Mouse (Mus musculus) layer of hippocampus, postnatal 14 days (tissue): Measurements from ENCODE around the gene Slc39a11. TPM values are rescaled to one million over a fixed set of nuclear protein-coding genes. Genes with fewer than 3 reads are reported as not detected.
"Not testable (repeated sequence)": the region's sequence is repeated elsewhere in the genome, so short reads cannot be mapped to it uniquely, and the experiment has no call there.

Experiments used
- DNase-seq, 2 experiments: peaks; one replicate each; pipeline ENCODE4 v3.0.0; 2021 to 2022; ENCODE audit warnings: low spot score in 2 of 2, mixed read lengths in 1 of 2
- total RNA-seq, 2 experiments: library from RNA; stranded (reverse); gene quantifications; 2 replicates each; pipeline ENCODE4 v1.2.3; 2021

The Slc39a11 gene
- total RNA-seq, 2 experiments from 2014 or later, result 22.0 to 27.0 TPM

GRCm38 (mm10) chr11:113668857-113669256 lies 19.0 kb upstream of the Slc39a11 start:
- no peak for DNase-seq

- DNase-seq, result no peak
Observed at GRCm38 (mm10) chr11:113667704-113668103, 17.8 kb upstream of the Slc39a11 start.

GRCm38 (mm10) chr11:113667122-113667521 lies 17.2 kb upstream of the Slc39a11 start:
- no peak for DNase-seq

- DNase-seq, result no peak
Observed at GRCm38 (mm10) chr11:113666648-113667047, 16.8 kb upstream of the Slc39a11 start.

DNA sequence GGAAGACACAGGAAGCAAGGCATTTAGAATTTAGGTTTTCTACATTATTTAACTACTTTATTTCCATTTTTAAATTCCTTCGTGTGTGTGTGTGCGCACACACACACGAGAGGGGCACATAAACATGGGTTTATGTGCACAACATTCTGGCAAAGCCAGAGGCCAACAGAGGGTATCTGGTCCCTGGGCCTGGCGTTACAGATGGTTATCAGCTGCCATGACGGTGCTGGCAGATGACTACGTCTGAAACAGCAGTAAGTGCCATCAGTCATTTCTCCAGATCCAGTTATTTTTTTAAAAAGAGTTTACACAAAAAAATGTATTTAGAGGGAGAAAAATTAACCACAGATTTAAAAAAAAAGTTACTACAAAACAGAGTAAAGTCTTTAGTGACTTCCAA lies 16.3 kb upstream of the Slc39a11 start:
- no peak for DNase-seq

GRCm38 (mm10) chr11:113664279-113664678 lies 14.4 kb upstream of the Slc39a11 start:
- DNase-seq, result no peak

- DNase-seq, result no peak
Observed at GRCm38 (mm10) chr11:113661835-113662351, 12.0 kb upstream of the Slc39a11 start.

DNA sequence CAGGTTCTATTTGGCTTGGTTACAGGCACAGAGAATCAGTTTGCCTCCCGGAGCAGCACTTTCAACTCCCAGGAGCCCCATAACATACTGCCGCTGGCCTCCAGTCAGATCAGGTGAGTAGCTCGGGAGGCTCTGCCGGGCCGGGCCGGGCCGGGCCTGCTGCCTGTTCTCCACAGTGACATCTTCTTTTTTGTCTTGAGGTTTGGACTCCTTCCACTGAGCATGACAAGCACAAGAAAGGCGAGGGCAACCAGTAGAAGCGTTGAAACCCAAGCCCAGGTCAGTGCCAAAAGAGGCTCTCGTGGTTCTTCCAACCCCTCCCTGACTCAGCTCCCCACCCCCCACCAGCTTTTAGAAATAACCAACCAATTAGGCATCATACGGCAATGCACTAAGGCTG lies 11.1 kb upstream of the Slc39a11 start:
- DNase-seq, result no peak

DNA sequence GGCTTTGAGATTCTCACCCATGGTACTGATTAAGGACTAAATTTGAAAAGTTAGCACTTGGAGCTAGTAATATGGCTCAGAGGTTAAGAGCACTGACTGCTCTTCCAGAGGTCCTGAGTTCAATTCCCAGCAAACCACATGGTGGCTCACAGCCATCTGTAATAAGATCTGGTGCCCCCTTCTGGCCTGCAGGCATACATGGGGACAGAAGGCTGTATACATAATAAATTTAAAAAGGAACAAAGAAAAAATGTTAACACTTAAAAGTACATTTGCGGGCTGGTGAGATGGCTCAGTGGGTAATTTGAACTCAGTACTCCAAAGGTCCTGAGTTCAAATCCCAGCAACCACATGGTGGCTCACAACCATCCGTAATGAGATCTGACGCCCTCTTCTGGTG lies 10.3 kb upstream of the Slc39a11 start:
- DNase-seq, result not testable (repeated sequence)

- DNase-seq, result no peak
Observed at GRCm38 (mm10) chr11:113658763-113659162, 8.9 kb upstream of the Slc39a11 start.

- no peak for DNase-seq
Observed at GRCm38 (mm10) chr11:113658319-113658718, 8.4 kb upstream of the Slc39a11 start.

DNA sequence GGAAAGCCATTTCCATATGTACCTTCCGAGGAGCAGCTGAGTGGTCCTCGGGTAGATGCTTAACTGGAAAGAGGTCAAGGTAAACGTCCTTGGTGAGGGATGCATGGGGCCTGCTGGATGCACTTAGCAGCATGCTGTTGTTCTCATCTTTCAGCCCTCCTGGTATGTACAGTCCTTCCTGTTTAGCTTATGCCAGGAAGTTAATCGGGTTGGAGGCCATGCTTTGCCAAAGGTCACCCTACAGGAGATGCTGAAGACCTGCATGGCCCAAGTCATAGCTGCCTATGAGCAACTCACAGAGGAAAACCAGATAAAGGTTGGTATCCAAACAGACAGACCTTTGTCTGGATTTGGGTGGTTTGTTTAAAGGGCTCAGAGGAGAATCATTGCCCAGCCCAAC lies 7.3 kb upstream of the Slc39a11 start:
- no peak for DNase-seq

DNA sequence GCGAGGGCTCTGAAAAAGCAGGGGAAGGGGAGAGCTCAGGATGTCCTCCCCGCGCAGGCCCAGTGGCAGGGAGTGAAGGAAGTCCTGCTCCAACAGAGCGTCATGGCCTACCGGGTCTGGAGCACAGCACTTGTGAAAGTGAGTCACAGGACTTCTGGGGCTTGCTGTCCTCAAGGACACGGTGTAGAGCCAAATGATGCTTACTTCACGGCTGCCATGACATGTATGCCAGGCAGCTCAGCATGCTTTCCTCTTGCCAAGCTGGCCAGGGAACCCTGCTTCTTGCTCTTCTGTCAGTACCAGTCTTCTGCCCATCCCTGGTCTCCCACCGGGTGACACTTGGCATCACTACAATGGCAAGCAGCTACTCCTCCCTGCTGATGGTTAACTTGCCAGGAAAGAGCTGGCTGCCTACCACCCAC lies 6.6 kb upstream of the Slc39a11 start:
- peak in 1 of 2 experiments; percentile 42 for DNase-seq

DNA sequence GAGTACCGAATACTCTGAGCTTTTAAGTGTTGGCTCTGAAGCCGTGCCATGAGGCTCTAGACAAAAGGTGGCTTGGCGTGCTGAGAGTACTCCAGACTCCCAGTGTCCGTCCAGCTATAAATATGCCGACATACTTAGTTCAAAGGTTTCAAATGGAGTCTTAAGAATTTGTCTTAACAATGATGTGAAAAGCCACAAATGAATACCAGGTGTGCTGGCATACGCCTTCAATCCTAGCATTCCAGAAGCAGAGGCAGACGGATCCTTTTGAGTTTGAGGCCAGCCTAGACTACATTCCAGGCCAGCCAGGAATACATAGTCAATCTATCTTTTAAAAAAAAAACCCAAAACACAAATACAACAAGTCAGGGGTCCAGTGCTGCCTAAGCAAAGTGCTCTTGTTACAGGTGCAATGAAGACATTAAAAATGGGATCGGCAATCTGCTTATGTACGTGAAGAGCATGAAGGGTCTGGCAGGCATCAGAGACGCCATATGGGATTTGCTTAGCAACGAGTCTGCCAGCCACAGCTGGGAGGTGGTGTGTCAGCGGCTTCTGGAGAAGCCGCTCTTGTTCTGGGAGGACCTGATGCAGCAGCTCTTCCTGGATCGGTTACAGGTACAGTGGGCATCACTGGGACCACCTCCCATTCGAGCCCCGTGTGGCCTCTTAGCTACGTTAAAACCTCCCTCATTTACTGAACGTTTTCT lies 4.8 kb upstream of the Slc39a11 start:
- peak in 1 of 2 experiments; percentile 44 for DNase-seq

DNA sequence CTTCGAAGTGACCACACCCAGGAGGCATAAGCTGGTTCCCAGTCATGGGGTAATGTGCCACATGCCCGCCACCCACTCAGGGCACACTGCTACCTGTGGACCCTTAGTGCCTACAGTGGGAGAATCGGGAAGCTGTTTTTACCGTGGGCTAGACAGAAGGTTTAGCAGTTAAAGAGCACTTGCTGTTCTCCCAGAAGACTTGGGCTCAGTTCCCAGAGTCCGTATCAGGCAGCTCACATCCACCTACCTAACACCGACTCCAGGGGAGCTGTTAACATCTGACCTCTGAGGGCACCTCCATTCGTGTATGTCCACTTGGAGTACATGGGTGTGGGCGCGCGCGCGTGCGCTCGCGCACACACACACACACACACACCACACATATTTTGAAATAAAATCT lies 4.2 kb upstream of the Slc39a11 start:
- DNase-seq, result no peak

GRCm38 (mm10) chr11:113652516-113652915 lies 2.6 kb upstream of the Slc39a11 start:
- no peak for DNase-seq

DNA sequence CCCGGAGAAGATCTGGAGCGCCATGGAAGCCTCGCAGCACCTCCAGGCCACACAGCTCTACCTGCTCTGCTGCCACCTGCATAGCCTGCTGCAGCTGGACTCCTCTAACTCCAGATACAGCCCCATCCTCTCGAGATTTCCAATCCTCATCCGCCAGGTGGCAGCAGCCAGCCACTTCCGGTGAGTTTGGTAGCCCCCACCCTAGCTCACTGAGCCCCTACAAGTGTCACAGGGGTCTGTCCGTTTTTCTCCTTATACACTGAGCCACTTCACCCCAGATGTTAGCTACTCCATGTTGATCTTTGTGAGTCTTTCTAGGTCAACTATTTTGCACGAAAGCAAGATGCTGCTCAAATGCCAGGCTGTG lies 2.0 kb upstream of the Slc39a11 start:
- DNase-seq, result peak in 1 of 2 experiments; percentile 49

DNA sequence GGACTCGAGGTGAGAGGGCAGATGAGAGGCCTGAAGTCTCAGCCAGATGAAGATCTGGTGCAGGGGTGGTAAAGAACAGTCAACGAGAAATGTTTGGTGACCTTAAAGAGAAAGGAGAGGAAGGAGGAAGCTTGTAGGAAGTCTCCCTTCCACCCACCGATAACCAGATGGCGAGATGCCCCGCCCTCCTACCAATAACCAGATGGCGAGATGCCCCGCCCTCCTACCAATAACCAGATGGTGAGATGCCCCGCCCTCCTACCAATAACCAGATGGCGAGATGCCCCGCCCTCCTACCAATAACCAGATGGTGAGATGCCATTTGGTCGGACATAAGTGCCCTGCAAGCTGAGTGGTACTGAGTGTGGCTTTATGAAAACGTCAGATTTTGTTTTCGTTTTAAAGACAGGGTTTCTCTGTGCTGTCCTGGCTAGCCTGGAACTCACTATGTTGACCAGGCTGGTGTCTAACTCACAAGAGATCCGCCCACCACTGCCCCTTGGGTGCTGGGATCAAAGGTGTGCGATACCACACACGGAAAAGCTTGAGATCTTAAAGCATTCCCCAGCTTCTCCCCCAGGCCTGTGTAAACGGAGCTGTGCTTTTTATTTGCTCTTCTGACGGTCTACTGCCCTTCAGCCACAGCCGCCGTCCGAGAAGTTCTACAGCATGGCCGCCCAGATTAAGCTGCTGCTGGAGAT lies 1.5 kb upstream of the Slc39a11 start:
- DNase-seq, result no peak

- DNase-seq, result no peak
Observed at GRCm38 (mm10) chr11:113648690-113649352, 1.1 kb downstream of the Slc39a11 start, which contains the start of gene Cog1. Gene Cog1 (plus strand): TSS chr11:113649169.

DNA sequence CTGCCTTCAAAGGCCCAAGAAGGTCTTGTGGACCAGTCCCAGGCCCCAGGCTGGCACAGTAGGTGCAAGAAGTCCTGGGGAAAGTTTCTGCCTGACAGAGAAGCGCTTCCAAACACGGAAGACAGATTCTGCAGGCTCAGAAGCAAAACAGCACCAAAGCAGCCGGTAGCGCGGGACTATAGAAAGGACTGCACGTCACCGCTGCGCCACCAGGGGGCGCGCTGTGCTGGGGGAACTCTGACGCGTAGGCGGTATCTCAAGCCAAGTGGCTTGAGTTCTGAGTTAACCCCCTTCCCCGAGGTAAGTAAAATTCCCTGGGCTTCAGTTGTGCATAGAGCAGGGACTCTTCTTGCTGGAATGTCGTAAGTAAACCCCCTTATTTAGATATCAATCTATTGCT lies 1.7 kb downstream of the Slc39a11 start:
- peak; percentile 80 to 82 for DNase-seq

DNA sequence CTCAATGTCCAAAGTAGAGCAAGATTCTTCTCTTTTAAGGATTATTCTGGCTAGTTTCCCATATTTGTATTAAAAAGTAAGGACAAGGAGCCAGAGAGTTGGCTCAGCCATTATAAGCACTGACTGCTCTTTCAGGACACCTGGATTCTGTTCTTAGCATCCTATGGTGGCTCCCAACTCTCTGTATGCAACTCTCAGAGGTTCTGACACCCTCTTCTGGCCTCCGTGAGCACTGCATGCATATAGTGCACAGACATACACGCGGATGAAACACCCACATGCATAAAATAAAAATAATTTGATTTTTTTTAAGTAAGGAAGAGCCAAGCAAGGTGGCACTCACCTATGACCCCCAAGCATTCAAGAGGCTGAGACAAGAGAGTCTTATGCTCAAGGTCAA lies 4.7 kb downstream of the Slc39a11 start:
- no peak for DNase-seq

- DNase-seq, result no peak
Observed at GRCm38 (mm10) chr11:113638680-113639079, 11.2 kb downstream of the Slc39a11 start.
